Mouse (Mus musculus): ENCODE results near the gene Dnm3. TPM values are rescaled to one million over a fixed set of nuclear protein-coding genes. Genes with fewer than 3 reads are reported as not detected.

The Dnm3 gene
- 2.6 and 7.5 TPM in 2 replicates for polyA plus RNA-seq (2016; fragmentation: Nextera tagmentation; extraction: Ambion mirVana)

- Histone ChIP-seq H3K4me1 (replicated peaks) (peaks cover 22% of the 10 kb centered on the region), H3K27ac (peak within 1 kb of the TSS; percentile 41; the same call in 1 of the 2 replicates), H3K9me3 (no peaks in the 10 kb centered on the region), H3K27me3 (ENCODE audit: insufficient read depth, poor library complexity, severe bottlenecking) (peaks cover 37% of the 10 kb centered on the region), H3K36me3 (no peaks in the 10 kb centered on the region), H3K4me3 (peak within 1 kb of the TSS; percentile 77)
- under 1% methylated on average over 56 of the region's 56 CpGs for WGBS
- peak; percentile 91 for DNase-seq (ENCODE audit: low spot score)
Observed at GRCm38 (mm10) chr1:162477246-162478209, at the start of gene Dnm3. Gene Dnm3, minus strand, starts transcription at chr1:162478034.

- Histone ChIP-seq H3K27ac (no peak overlapping the region), H3K9me3 (no peaks in the 10 kb centered on the region), H3K36me3 (no peaks in the 10 kb centered on the region), H3K27me3 (ENCODE audit: insufficient read depth, poor library complexity, severe bottlenecking) (no peaks in the 10 kb centered on the region), H3K4me1 (replicated peaks) (no peaks in the 10 kb centered on the region), H3K4me3 (no peak overlapping the region)
- no peak for DNase-seq (ENCODE audit: low spot score)
- 80% methylated on average over 1 of the region's 1 CpGs for WGBS
Observed at GRCm38 (mm10) chr1:162515116-162515515, 37.3 kb upstream of the Dnm3 start.

- no peaks in the 10 kb centered on the region for H3K4me1 ChIP-seq (replicated peaks)
- no peak for DNase-seq (ENCODE audit: low spot score)
- 84% methylated on average over 2 of the region's 2 CpGs for WGBS
- no peak overlapping the region for H3K27ac ChIP-seq
- no peaks in the 10 kb centered on the region for H3K27me3 ChIP-seq (ENCODE audit: insufficient read depth, poor library complexity, severe bottlenecking)
- no peaks in the 10 kb centered on the region for H3K9me3 ChIP-seq
- H3K36me3 ChIP-seq: no peaks in the 10 kb centered on the region
- no peak overlapping the region for H3K4me3 ChIP-seq
Observed at GRCm38 (mm10) chr1:162510013-162510356, 32.2 kb upstream of the Dnm3 start.

GRCm38 (mm10) chr1:162509329-162510012 lies 31.6 kb upstream of the Dnm3 start:
- no peak for DNase-seq (ENCODE audit: low spot score)
- Histone ChIP-seq H3K4me3 (no peak overlapping the region), H3K27me3 (ENCODE audit: insufficient read depth, poor library complexity, severe bottlenecking) (no peaks in the 10 kb centered on the region), H3K36me3 (no peaks in the 10 kb centered on the region), H3K27ac (no peak overlapping the region), H3K9me3 (no peaks in the 10 kb centered on the region), H3K4me1 (replicated peaks) (no peaks in the 10 kb centered on the region)
- 59% methylated on average over 12 of the region's 12 CpGs for WGBS

GRCm38 (mm10) chr1:162508211-162509005 lies 30.6 kb upstream of the Dnm3 start:
- Histone ChIP-seq H3K27me3 (ENCODE audit: insufficient read depth, poor library complexity, severe bottlenecking) (no peaks in the 10 kb centered on the region), H3K4me1 (replicated peaks) (no peaks in the 10 kb centered on the region), H3K4me3 (no peak overlapping the region), H3K9me3 (no peaks in the 10 kb centered on the region), H3K27ac (no peak overlapping the region), H3K36me3 (no peaks in the 10 kb centered on the region)
- WGBS: 82% methylated on average over 4 of the region's 4 CpGs
- DNase-seq (ENCODE audit: low spot score): no peak

GRCm38 (mm10) chr1:162506516-162506915 lies 28.7 kb upstream of the Dnm3 start:
- Histone ChIP-seq H3K27me3 (ENCODE audit: insufficient read depth, poor library complexity, severe bottlenecking) (no peaks in the 10 kb centered on the region), H3K4me3 (no peak overlapping the region), H3K36me3 (no peaks in the 10 kb centered on the region), H3K27ac (no peak overlapping the region), H3K9me3 (no peaks in the 10 kb centered on the region), H3K4me1 (replicated peaks) (no peaks in the 10 kb centered on the region)
- WGBS: 90% methylated on average over 4 of the region's 4 CpGs
- DNase-seq (ENCODE audit: low spot score): no peak

GRCm38 (mm10) chr1:162505649-162506048 lies 27.8 kb upstream of the Dnm3 start:
- Histone ChIP-seq H3K27ac (no peak overlapping the region), H3K9me3 (no peaks in the 10 kb centered on the region), H3K4me1 (replicated peaks) (no peaks in the 10 kb centered on the region), H3K27me3 (ENCODE audit: insufficient read depth, poor library complexity, severe bottlenecking) (no peaks in the 10 kb centered on the region), H3K36me3 (no peaks in the 10 kb centered on the region), H3K4me3 (no peak overlapping the region)
- 91% methylated on average over 6 of the region's 6 CpGs for WGBS
- no peak for DNase-seq (ENCODE audit: low spot score)

- H3K36me3 ChIP-seq: no peaks in the 10 kb centered on the region
- H3K9me3 ChIP-seq: no peaks in the 10 kb centered on the region
- H3K27ac ChIP-seq: no peak overlapping the region
- H3K4me3 ChIP-seq: peak overlapping the region; percentile 77
- DNase-seq (ENCODE audit: low spot score): no peak
- H3K4me1 ChIP-seq (replicated peaks): peaks cover 22% of the 10 kb centered on the region
- H3K27me3 ChIP-seq (ENCODE audit: insufficient read depth, poor library complexity, severe bottlenecking): peaks cover 37% of the 10 kb centered on the region
- WGBS: 1% methylated on average over 19 of the region's 19 CpGs
Observed at GRCm38 (mm10) chr1:162476531-162477080, 1.2 kb downstream of the Dnm3 start.

GRCm38 (mm10) chr1:162472949-162473348 lies 4.9 kb downstream of the Dnm3 start:
- no peaks in the 10 kb centered on the region for H3K36me3 ChIP-seq
- no peak overlapping the region for H3K4me3 ChIP-seq
- H3K4me1 ChIP-seq (replicated peaks): peaks cover 19% of the 10 kb centered on the region
- peaks cover 34% of the 10 kb centered on the region for H3K27me3 ChIP-seq (ENCODE audit: insufficient read depth, poor library complexity, severe bottlenecking)
- H3K27ac ChIP-seq: no peak overlapping the region
- H3K9me3 ChIP-seq: no peaks in the 10 kb centered on the region
- WGBS: 88% methylated on average over 1 of the region's 1 CpGs
- DNase-seq (ENCODE audit: low spot score): no peak

- H3K27ac ChIP-seq: no peak overlapping the region
- no peaks in the 10 kb centered on the region for H3K36me3 ChIP-seq
- H3K27me3 ChIP-seq (ENCODE audit: insufficient read depth, poor library complexity, severe bottlenecking): peaks cover 20% of the 10 kb centered on the region
Observed at GRCm38 (mm10) chr1:162471089-162471488, 6.7 kb downstream of the Dnm3 start.

GRCm38 (mm10) chr1:162469752-162470280 lies 8.0 kb downstream of the Dnm3 start:
- 59% methylated on average over 2 of the region's 2 CpGs for WGBS
- no peak for DNase-seq (ENCODE audit: low spot score)
- no peaks in the 10 kb centered on the region for H3K4me1 ChIP-seq (replicated peaks)
- H3K36me3 ChIP-seq: no peaks in the 10 kb centered on the region
- no peaks in the 10 kb centered on the region for H3K9me3 ChIP-seq
- no peak overlapping the region for H3K4me3 ChIP-seq
- no peak overlapping the region for H3K27ac ChIP-seq
- peaks cover 7% of the 10 kb centered on the region; the same call in 1 of the 2 replicates for H3K27me3 ChIP-seq (ENCODE audit: insufficient read depth, poor library complexity, severe bottlenecking)

More at GRCm38 (mm10) chr1:162471089-162471488, 6.7 kb downstream of the Dnm3 start:
- Histone ChIP-seq H3K4me1 (replicated peaks) (0 out of 2 replicates have a peak, but pooled peaks cover under 1% of the 10 kb centered on the region), H3K9me3 (no peaks in the 10 kb centered on the region), H3K4me3 (no peak overlapping the region)
- no peak for DNase-seq (ENCODE audit: low spot score)

- Histone ChIP-seq H3K27ac (no peak overlapping the region), H3K36me3 (no peaks in the 10 kb centered on the region), H3K4me3 (no peak overlapping the region), H3K9me3 (no peaks in the 10 kb centered on the region), H3K4me1 (replicated peaks) (no peaks in the 10 kb centered on the region), H3K27me3 (ENCODE audit: insufficient read depth, poor library complexity, severe bottlenecking) (no peaks in the 10 kb centered on the region)
- WGBS: 90% methylated on average over 8 of the region's 8 CpGs
- no peak for DNase-seq (ENCODE audit: low spot score)
Observed at GRCm38 (mm10) chr1:162463676-162464075, 14.2 kb downstream of the Dnm3 start.

All from hindbrain, embryonic 10.5 days (tissue).